Mouse (Mus musculus) midbrain, embryonic 16.5 days (tissue): ENCODE data around the gene Pnkp. TPM values are rescaled to one million over a fixed set of nuclear protein-coding genes. Genes with fewer than 3 reads are reported as not detected.

Source experiments
- ATAC-seq: fragments of 200-750 bp; cut with Nextera tagmentation; 2 replicates; pipeline ENCODE4 v1.8.0; 2017; ENCODE audit warnings: moderate TSS enrichment
- H3K27ac ChIP-seq: fragments of 300-500 bp; sonication (generic); 2 replicates; pipeline ENCODE4 v1.5.1; 2014; ENCODE audit warnings: mild to moderate bottlenecking, low read length, mixed read lengths
- H3K27me3 ChIP-seq: fragments of 300-500 bp; sonication (generic); 2 replicates; pipeline ENCODE4 v1.6.1; 2014; ENCODE audit warnings: low read depth, low read length, mixed read lengths; ENCODE audit not compliant: control insufficient read depth, insufficient read depth
- H3K36me3 ChIP-seq: fragments of 300-500 bp; sonication (generic); 2 replicates; pipeline ENCODE4 v1.6.1; 2014; ENCODE audit warnings: mild to moderate bottlenecking, low read length, moderate library complexity, mixed read lengths; ENCODE audit not compliant: control insufficient read depth, insufficient read depth
- H3K4me1 ChIP-seq: fragments of 300-500 bp; sonication (generic); 2 replicates; pipeline ENCODE4 v1.6.1; 2014; ENCODE audit warnings: mild to moderate bottlenecking, low read length, mixed read lengths; ENCODE audit not compliant: control insufficient read depth, insufficient read depth
- H3K4me2 ChIP-seq: fragments of 300-500 bp; sonication (generic); 2 replicates; pipeline ENCODE4 v1.6.1; 2014; ENCODE audit warnings: mild to moderate bottlenecking, low read length, mixed read lengths
- H3K4me3 ChIP-seq: fragments of 300-500 bp; sonication (generic); 2 replicates; pipeline ENCODE4 v1.5.1; 2014; ENCODE audit warnings: low read depth, mild to moderate bottlenecking, low read length, moderate library complexity, mixed read lengths
- H3K9ac ChIP-seq: fragments of 300-500 bp; sonication (generic); 2 replicates; pipeline ENCODE4 v1.6.1; 2014; ENCODE audit warnings: low read depth, low read length, mixed read lengths
- H3K9me3 ChIP-seq: fragments of 300-500 bp; sonication (generic); replicated peaks from 2 replicates; pipeline ENCODE4 v1.6.1; 2014; ENCODE audit warnings: mild to moderate bottlenecking, low read length, mixed read lengths; ENCODE audit not compliant: control insufficient read depth, poor library complexity, severe bottlenecking
- WGBS: fragments of 180-500 bp; shearing (Covaris S2); extraction: QIAGEN DNeasy Blood & Tissue Kit; methylation state at CpG from one replicate; pipeline ENCODE4 v1.1.7; 2014; 5-methylcytosine and 5-hydroxymethylcytosine counted together
- polyA plus RNA-seq: library from polyadenylated mRNA; unstranded; fragments of >200 nt; fragmentation: Nextera tagmentation; extraction: Ambion mirVana; gene quantifications from 2 replicates; pipeline ENCODE4 v1.2.1, GENCODE M21; 2015

Pnkp gene
- polyA plus RNA-seq, 1 experiment from 2014 or later: 30.4 TPM

- Histone ChIP-seq H3K4me2 (peak within 1 kb of the TSS; percentile 90), H3K4me1 (peaks cover 21% of the 10 kb centered on the region), H3K36me3 (peaks cover 30% of the 10 kb centered on the region), H3K9ac (peak within 1 kb of the TSS; percentile 73), H3K9me3 (no peaks in the 10 kb centered on the region), H3K27me3 (no peaks in the 10 kb centered on the region), H3K27ac (peak within 1 kb of the TSS; percentile 98), H3K4me3 (peak within 1 kb of the TSS; percentile 57)
- peak; percentile 90 for ATAC-seq
- under 1% methylated on average over 54 of the region's 54 CpGs for WGBS
Observed at GRCm38 (mm10) chr7:44848561-44849415, 8.2 kb upstream of the Pnkp start, which contains the start of the genes Akt1s1 and Tbc1d17. Akt1s1 (plus strand) TSS chr7:44848991. Tbc1d17 (minus strand) TSS chr7:44849079.

- no peaks in the 10 kb centered on the region for H3K9me3 ChIP-seq
- no peaks in the 10 kb centered on the region for H3K27me3 ChIP-seq
- peak overlapping the region; percentile 98 for H3K27ac ChIP-seq
- under 1% methylated on average over 41 of the region's 41 CpGs for WGBS
- peak; percentile 85 for ATAC-seq
- peaks cover 26% of the 10 kb centered on the region for H3K4me1 ChIP-seq
- H3K9ac ChIP-seq: peak overlapping the region; percentile 73
- H3K36me3 ChIP-seq: peaks cover 23% of the 10 kb centered on the region
- H3K4me3 ChIP-seq: peak overlapping the region; percentile 57
- H3K4me2 ChIP-seq: peak overlapping the region; percentile 90
Observed at GRCm38 (mm10) chr7:44849416-44850111, 7.4 kb upstream of the Pnkp start.

- peak overlapping the region; percentile 90 for H3K4me2 ChIP-seq
- H3K27ac ChIP-seq: peak overlapping the region; percentile 98
- WGBS: under 1% methylated on average over 33 of the region's 33 CpGs
- peak overlapping the region; percentile 73 for H3K9ac ChIP-seq
- H3K4me3 ChIP-seq: peak overlapping the region; percentile 57
- peaks cover 18% of the 10 kb centered on the region for H3K36me3 ChIP-seq
- peak; percentile 25 for ATAC-seq
- peaks cover 31% of the 10 kb centered on the region for H3K4me1 ChIP-seq
- H3K9me3 ChIP-seq: no peaks in the 10 kb centered on the region
- H3K27me3 ChIP-seq: no peaks in the 10 kb centered on the region
Observed at GRCm38 (mm10) chr7:44850146-44850545, 6.8 kb upstream of the Pnkp start.

- peak overlapping the region; percentile 57 for H3K4me3 ChIP-seq
- no peaks in the 10 kb centered on the region for H3K9me3 ChIP-seq
- no peak for ATAC-seq
- H3K4me1 ChIP-seq: peaks cover 31% of the 10 kb centered on the region
- peak overlapping the region; percentile 98 for H3K27ac ChIP-seq
- H3K9ac ChIP-seq: peak overlapping the region; percentile 73
- WGBS: 82% methylated on average over 8 of the region's 8 CpGs
- no peaks in the 10 kb centered on the region for H3K27me3 ChIP-seq
- peak overlapping the region; percentile 90 for H3K4me2 ChIP-seq
- H3K36me3 ChIP-seq: peaks cover 10% of the 10 kb centered on the region
Observed at GRCm38 (mm10) chr7:44850789-44851624, 5.9 kb upstream of the Pnkp start.

- H3K4me3 ChIP-seq: no peak overlapping the region
- no peak overlapping the region for H3K27ac ChIP-seq
- no peak overlapping the region for H3K9ac ChIP-seq
- no peak for ATAC-seq
- H3K4me2 ChIP-seq: no peak overlapping the region
- peaks cover 35% of the 10 kb centered on the region for H3K4me1 ChIP-seq
- H3K27me3 ChIP-seq: no peaks in the 10 kb centered on the region
- WGBS: 96% methylated on average over 12 of the region's 12 CpGs
- peaks cover 6% of the 10 kb centered on the region; the same call in 1 of the 2 replicates for H3K36me3 ChIP-seq
- no peaks in the 10 kb centered on the region for H3K9me3 ChIP-seq
Observed at GRCm38 (mm10) chr7:44851625-44852234, 5.2 kb upstream of the Pnkp start.

GRCm38 (mm10) chr7:44852259-44853027 lies 4.5 kb upstream of the Pnkp start:
- peaks cover 33% of the 10 kb centered on the region for H3K4me1 ChIP-seq
- no peak for ATAC-seq
- H3K27ac ChIP-seq: no peak overlapping the region
- H3K9ac ChIP-seq: no peak overlapping the region
- no peaks in the 10 kb centered on the region for H3K27me3 ChIP-seq
- H3K9me3 ChIP-seq: no peaks in the 10 kb centered on the region
- peaks cover 6% of the 10 kb centered on the region; the same call in 1 of the 2 replicates for H3K36me3 ChIP-seq
- H3K4me3 ChIP-seq: no peak overlapping the region
- H3K4me2 ChIP-seq: no peak overlapping the region
- 89% methylated on average over 36 of the region's 36 CpGs for WGBS

- Histone ChIP-seq H3K36me3 (peaks cover 6% of the 10 kb centered on the region; the same call in 1 of the 2 replicates), H3K27ac (no peak overlapping the region), H3K9me3 (no peaks in the 10 kb centered on the region), H3K9ac (peak overlapping the region; percentile 58; the same call in 1 of the 2 replicates), H3K27me3 (no peaks in the 10 kb centered on the region), H3K4me1 (peaks cover 32% of the 10 kb centered on the region), H3K4me2 (no peak overlapping the region), H3K4me3 (no peak overlapping the region)
- no peak for ATAC-seq
- 98% methylated on average over 2 of the region's 2 CpGs for WGBS
Observed at GRCm38 (mm10) chr7:44853065-44853464, 3.9 kb upstream of the Pnkp start.
